Mouse (Mus musculus) macrophage (primary cell): ENCODE measurements around the gene Olfr981. TPM values are rescaled to one million over a fixed set of nuclear protein-coding genes. Genes with fewer than 3 reads are reported as not detected.
"Not testable (repeated sequence)": the region's sequence is repeated elsewhere in the genome, so short reads cannot be mapped to it uniquely, and the experiment has no call there.

ENCODE experiments used
- H3K27ac ChIP-seq: fragments of 350-480 bp; formaldehyde crosslinking; 2 replicates; pipeline ENCODE4 v1.9.0; 2021
- H3K36me3 ChIP-seq: fragments of 350-480 bp; formaldehyde crosslinking; 2 replicates; pipeline ENCODE4 v1.9.0; 2021; ENCODE audit errors: inconsistent target
- H3K4me3 ChIP-seq: fragments of 350-480 bp; formaldehyde crosslinking; 2 replicates; pipeline ENCODE4 v1.9.0; 2021; ENCODE audit errors: inconsistent target
- H3K79me2 ChIP-seq: fragments of 350-480 bp; formaldehyde crosslinking; 2 replicates; pipeline ENCODE4 v1.9.0; 2021; ENCODE audit errors: inconsistent target
- WGBS: methylation state at CpG from one replicate; pipeline ENCODE4 v1.1.7; 2026; ENCODE audit warnings: inconsistent platforms; ENCODE audit not compliant: missing documents; 5-methylcytosine and 5-hydroxymethylcytosine counted together
- polyA plus RNA-seq: library from polyadenylated mRNA; stranded (reverse); fragments of 250-400 nt; gene quantifications from 3 replicates; pipeline ENCODE4 v1.2.4, GENCODE M21; 2018; ENCODE audit warnings: inconsistent platforms
- total RNA-seq, 78 experiments: library from RNA; depleted of rRNA; stranded (reverse); fragments of 250-400 nt; gene quantifications; 1 replicate in 9 of 78; 2 replicates in 24 of 78; 3 replicates in 43 of 78; 4 replicates in 2 of 78; pipeline ENCODE4 v1.2.4; 2018; ENCODE audit warnings: inconsistent platforms in 56 of 78

Gene Olfr981
- total RNA-seq (2018; cell fraction: chromatin; rRNA removed), result not detected
- not detected for total RNA-seq (2018; cell fraction: cytosol; rRNA removed)
- total RNA-seq (2018; cell fraction: nucleus; rRNA removed), result not detected
- not detected in 3 replicates for polyA plus RNA-seq

GRCm38 (mm10) chr9:40021164-40021563 lies at the start of gene Olfr981:
Olfr981 (plus strand) TSS chr9:40021464.
- Histone ChIP-seq H3K36me3 (no peaks in the 10 kb centered on the region), H3K4me3 (no peak within 1 kb of the TSS), H3K27ac (no peak within 1 kb of the TSS), H3K79me2 (no peaks in the 10 kb centered on the region)
- 75% methylated on average over 2 of the region's 2 CpGs for WGBS

DNA sequence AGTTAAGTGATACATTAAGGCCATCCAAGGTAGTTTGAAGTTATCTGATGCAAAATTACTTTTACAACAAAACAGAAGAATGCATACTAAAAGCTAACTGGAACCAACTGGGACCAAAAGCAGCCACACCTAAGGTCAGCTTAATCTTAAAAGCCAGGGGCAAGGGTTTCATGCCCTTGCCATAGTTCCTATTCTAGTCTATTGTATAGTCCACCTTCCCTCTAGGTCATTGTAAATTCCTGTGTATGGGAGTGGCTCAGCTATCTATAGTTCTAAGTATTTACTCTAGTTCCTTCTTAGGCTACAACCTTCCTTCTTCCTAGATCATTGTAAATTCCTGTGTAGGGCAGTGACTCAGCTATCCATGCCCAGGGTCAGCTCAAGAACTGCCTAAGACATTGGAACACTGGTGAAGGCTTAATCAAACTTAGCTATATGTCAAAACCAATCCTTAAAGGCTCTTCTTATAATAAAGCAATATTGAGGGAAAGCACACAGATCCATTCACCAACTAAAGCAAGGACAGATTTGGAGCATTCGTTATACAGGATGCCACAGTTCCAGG lies 44.6 kb upstream of the Olfr981 start:
- not testable (repeated sequence) for H3K36me3 ChIP-seq, H3K4me3 ChIP-seq, H3K79me2 ChIP-seq, H3K27ac ChIP-seq
- WGBS, result 100% methylated on average over 1 of the region's 1 CpGs

GRCm38 (mm10) chr9:39991813-39992212 lies 29.5 kb upstream of the Olfr981 start, which contains the start of gene Olfr978:
Olfr978 (plus strand) TSS chr9:39992113.
- no peaks in the 10 kb centered on the region for H3K36me3 ChIP-seq
- H3K79me2 ChIP-seq, result no peaks in the 10 kb centered on the region
- WGBS, result 87% methylated on average over 2 of the region's 2 CpGs
- no peak within 1 kb of the TSS for H3K27ac ChIP-seq
- no peak within 1 kb of the TSS for H3K4me3 ChIP-seq

GRCm38 (mm10) chr9:40003365-40003764 lies 17.9 kb upstream of the Olfr981 start, which contains the start of gene Olfr979:
Olfr979 (minus strand) TSS chr9:40003465.
- WGBS, result 92% methylated on average over 1 of the region's 1 CpGs
- Histone ChIP-seq H3K79me2 (no peaks in the 10 kb centered on the region), H3K4me3 (no peak within 1 kb of the TSS), H3K36me3 (no peaks in the 10 kb centered on the region), H3K27ac (no peak within 1 kb of the TSS)

DNA sequence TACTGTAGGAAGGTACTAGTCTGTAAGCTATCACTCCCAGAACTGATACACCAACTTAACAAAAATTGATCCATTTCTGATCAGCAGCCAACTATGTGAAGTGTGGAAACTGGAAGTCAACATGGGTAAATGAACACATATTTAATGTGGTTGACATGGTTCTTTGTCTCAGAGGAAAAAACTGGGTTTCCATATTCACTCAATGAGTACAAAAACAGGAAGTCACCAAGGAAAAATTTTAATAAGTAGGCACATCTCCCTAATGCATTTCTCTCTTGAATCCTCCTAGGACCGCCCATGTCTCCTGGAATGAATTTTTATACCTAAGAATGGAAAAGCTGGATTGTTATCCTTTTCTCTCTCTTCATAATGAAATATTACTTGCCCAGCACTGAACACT lies 11.8 kb upstream of the Olfr981 start, which contains the start of gene Olfr980:
TSS of gene Olfr980 (minus strand) at position 101 of the 400 bp plus-strand sequence.
- Histone ChIP-seq H3K27ac (no peak within 1 kb of the TSS), H3K36me3 (no peaks in the 10 kb centered on the region), H3K79me2 (no peaks in the 10 kb centered on the region), H3K4me3 (no peak within 1 kb of the TSS)
- 87% methylated on average over 1 of the region's 1 CpGs for WGBS

GRCm38 (mm10) chr9:40050138-40050537 lies 28.9 kb downstream of the Olfr981 start:
- Histone ChIP-seq H3K79me2 (no peaks in the 10 kb centered on the region), H3K36me3 (no peaks in the 10 kb centered on the region), H3K4me3 (no peak overlapping the region), H3K27ac (no peak overlapping the region)
- WGBS, result 94% methylated on average over 19 of the region's 19 CpGs

- 85% methylated on average over 2 of the region's 2 CpGs for WGBS
- Histone ChIP-seq H3K36me3 (no peaks in the 10 kb centered on the region), H3K4me3 (no peak within 1 kb of the TSS), H3K79me2 (no peaks in the 10 kb centered on the region), H3K27ac (no peak within 1 kb of the TSS)
Observed at GRCm38 (mm10) chr9:40073529-40073928, 52.3 kb downstream of the Olfr981 start, which contains the start of gene Olfr982. Olfr982 (plus strand) TSS chr9:40073829.

Other genes with a start within 250 kb of the Olfr981 start
- gene Olfr968, start 238.2 kb upstream of the Olfr981 start, polyA plus RNA-seq, result not detected in 3 replicates
- not detected in 3 replicates for gene Olfr969, start 230.5 kb upstream of the Olfr981 start, polyA plus RNA-seq
- gene Olfr970, start 212.6 kb upstream of the Olfr981 start, polyA plus RNA-seq, result not detected in 3 replicates
- gene Olfr971, start 184.6 kb upstream of the Olfr981 start, polyA plus RNA-seq, result not detected in 3 replicates
- not detected in 3 replicates for gene Olfr972, start 155.0 kb upstream of the Olfr981 start, polyA plus RNA-seq
- not detected in 3 replicates for gene Olfr229, start 114.1 kb upstream of the Olfr981 start, polyA plus RNA-seq
- not detected in 3 replicates for gene Olfr974, start 84.0 kb upstream of the Olfr981 start, polyA plus RNA-seq
- gene Olfr975, start 69.4 kb upstream of the Olfr981 start, polyA plus RNA-seq, result not detected in 3 replicates
- gene Olfr976, start 60.3 kb upstream of the Olfr981 start, polyA plus RNA-seq, result not detected in 3 replicates
- gene Olfr978, start 29.4 kb upstream of the Olfr981 start, polyA plus RNA-seq, result not detected in 3 replicates
- not detected in 3 replicates for gene Olfr979, start 18.0 kb upstream of the Olfr981 start, polyA plus RNA-seq
- gene Olfr980, start 11.9 kb upstream of the Olfr981 start, polyA plus RNA-seq, result not detected in 3 replicates
- not detected in 3 replicates for gene Olfr982, start 52.4 kb downstream of the Olfr981 start, polyA plus RNA-seq
- gene Olfr983, start 72.1 kb downstream of the Olfr981 start, polyA plus RNA-seq, result not detected in 3 replicates
- gene Olfr984, start 92.7 kb downstream of the Olfr981 start, polyA plus RNA-seq, result not detected in 3 replicates
- not detected in 3 replicates for gene Olfr985, start 108.7 kb downstream of the Olfr981 start, polyA plus RNA-seq
- gene Tmem225, start 126.7 kb downstream of the Olfr981 start, polyA plus RNA-seq, result not detected in 3 replicates
- not detected in 3 replicates for gene Olfr986, start 159.5 kb downstream of the Olfr981 start, polyA plus RNA-seq
- 3.4 to 4.8 TPM (median 4.1 TPM) in 3 replicates for gene Zfp202, start 170.9 kb downstream of the Olfr981 start, polyA plus RNA-seq
- 2.1 to 5.9 TPM (median 5.8 TPM) in 3 replicates for gene Scn3b, start 247.8 kb downstream of the Olfr981 start, polyA plus RNA-seq